Mouse (Mus musculus): ENCODE results near the gene Sept14. TPM values are rescaled to one million over a fixed set of nuclear protein-coding genes. Genes with fewer than 3 reads are reported as not detected.
A peak's percentile ranks its signal among the peaks of the same experiment; 100 is the strongest.
"Not testable (repeated sequence)": the region's sequence is repeated elsewhere in the genome, so short reads cannot be mapped to it uniquely, and the experiment has no call there.

Sept14 gene
- total RNA-seq (2021): not detected
- long read RNA-seq, experiment 1: 0 reads
- long read RNA-seq, experiment 2: 0 reads

DNA sequence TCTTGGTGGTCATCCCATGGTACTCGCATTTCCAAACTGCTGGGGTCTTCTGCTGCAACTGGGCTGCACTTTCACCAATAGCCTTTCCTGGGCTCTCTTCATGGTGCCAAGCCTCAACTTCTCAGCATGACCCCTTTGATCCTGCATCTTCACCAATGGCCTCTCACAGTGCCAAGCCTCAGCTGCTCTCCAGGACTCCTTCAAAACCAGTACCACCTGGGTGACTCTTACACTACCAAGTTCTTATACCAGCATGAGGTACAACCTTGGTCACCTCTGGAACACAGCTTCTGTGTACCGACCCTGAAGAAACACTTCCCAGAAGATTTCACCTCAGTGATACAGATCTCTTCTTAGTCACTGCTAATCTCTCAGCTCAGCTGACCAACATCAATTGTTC lies at the start of gene Sept14:
Gene Sept14 (minus strand): TSS at position 101 of the 400 bp plus-strand sequence.
- no peak for DNase-seq (ENCODE audit: low spot score)

- no peak for DNase-seq (ENCODE audit: low spot score)
Measured at GRCm38 (mm10) chr5:129756886-129757285, 48.6 kb upstream of the Sept14 start.

GRCm38 (mm10) chr5:129744050-129744449 lies 35.7 kb upstream of the Sept14 start:
- no peak for DNase-seq (ENCODE audit: low spot score)

DNA sequence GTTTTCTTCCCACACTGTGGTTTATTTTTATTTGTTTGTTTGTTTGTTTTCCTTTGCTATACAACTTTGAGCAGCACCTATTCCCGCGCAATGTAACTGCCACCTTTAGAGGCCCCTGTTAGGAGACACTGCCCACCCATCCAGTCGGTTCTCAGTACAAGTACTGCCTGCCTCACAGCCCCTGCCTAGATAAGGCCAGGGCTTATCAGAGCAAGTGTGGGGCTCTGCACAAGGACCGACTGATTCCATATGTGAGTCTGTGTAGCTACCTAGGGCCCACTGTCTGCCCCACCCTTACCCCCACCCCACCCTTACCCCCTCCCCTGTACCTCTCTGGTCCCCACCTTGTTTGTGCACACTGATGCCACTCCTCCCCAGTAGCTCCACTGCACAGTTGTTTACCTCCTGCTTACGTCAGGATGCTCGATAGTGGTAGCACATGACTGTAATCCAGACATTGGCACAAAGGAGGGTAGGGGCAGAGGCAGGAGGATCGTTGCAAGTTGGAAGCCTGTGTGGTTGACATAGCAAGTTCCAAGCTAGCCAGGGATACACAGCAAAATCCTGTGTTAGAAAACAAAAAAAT lies 34.7 kb upstream of the Sept14 start:
- DNase-seq (ENCODE audit: low spot score): no peak

GRCm38 (mm10) chr5:129740976-129741375 lies 32.7 kb upstream of the Sept14 start:
- DNase-seq (ENCODE audit: low spot score): no peak

- DNase-seq (ENCODE audit: low spot score): peak; percentile 77
Measured at GRCm38 (mm10) chr5:129731021-129731420, 22.7 kb upstream of the Sept14 start.

DNA sequence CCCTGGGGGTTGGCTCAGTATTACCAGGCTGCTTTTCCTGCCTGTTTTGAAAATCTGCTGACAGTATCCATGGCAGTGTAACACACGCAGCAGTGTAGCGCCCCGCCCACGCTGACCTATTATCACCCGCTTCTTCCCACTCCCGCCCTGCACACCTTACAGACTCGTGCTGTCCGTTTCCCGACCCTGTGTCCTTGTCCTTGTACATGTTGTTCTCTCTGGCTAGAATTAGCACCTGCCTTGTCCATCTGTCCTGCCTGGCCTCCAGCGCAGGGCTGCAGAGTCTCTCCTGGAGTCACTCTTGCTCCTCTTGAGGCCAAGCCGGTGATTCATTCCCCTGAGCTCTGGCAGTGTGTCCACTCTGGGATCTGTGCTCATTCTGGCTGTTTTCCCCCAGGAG lies 22.0 kb upstream of the Sept14 start:
- peak; percentile 81 for DNase-seq (ENCODE audit: low spot score)

DNA sequence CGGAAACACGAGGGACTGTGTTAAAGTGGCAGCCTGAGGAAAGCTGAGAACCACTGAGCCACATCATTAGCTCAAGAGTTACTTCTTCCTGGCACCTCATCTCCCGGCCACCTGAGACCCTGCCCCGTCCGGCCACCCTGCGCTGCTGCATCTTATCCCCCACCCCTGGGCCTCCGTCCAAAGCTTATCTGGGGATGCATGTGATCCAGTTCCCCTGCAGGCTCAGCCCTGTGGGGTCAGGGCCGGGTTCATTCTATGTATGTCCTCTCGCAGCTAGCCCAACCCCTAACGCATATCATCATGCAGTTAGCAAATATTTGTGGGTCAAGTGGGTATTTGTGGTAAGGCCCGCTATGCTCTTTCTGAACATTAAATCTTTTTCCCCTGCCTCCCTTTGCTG lies 21.0 kb upstream of the Sept14 start:
- DNase-seq (ENCODE audit: low spot score): peak; percentile 56

GRCm38 (mm10) chr5:129726784-129727183 lies 18.5 kb upstream of the Sept14 start:
- DNase-seq (ENCODE audit: low spot score): no peak

- DNase-seq (ENCODE audit: low spot score): no peak
Measured at GRCm38 (mm10) chr5:129725774-129726392, 17.6 kb upstream of the Sept14 start.

GRCm38 (mm10) chr5:129724834-129725773 lies 16.8 kb upstream of the Sept14 start, which contains the start of gene Nipsnap2:
TSS of gene Nipsnap2 (plus strand) at chr5:129725063.
- DNase-seq (ENCODE audit: low spot score): peak; percentile 92

DNA sequence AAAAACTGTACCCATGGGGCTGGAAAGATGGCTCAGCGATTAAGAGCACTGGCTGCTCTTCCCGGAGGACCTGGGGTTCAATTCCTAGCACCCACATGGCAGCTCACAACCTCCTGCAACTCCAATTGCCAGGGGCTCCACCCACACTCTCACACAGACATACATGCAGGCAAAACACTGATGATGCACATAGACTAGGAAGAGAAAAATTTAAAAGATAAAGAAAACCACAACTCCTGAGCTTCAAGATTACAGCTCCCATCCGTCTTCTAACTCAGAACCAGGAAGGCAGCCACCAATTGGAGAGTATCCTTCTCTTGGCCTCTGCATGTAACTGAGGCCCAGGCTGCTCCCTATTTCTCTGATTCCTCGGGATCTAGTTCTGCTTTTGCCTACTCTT lies 16.0 kb upstream of the Sept14 start:
- DNase-seq (ENCODE audit: low spot score): no peak

GRCm38 (mm10) chr5:129720176-129720575 lies 11.9 kb upstream of the Sept14 start:
- no peak for DNase-seq (ENCODE audit: low spot score)

- DNase-seq (ENCODE audit: low spot score): no peak
Measured at GRCm38 (mm10) chr5:129717016-129717415, 8.7 kb upstream of the Sept14 start.

DNA sequence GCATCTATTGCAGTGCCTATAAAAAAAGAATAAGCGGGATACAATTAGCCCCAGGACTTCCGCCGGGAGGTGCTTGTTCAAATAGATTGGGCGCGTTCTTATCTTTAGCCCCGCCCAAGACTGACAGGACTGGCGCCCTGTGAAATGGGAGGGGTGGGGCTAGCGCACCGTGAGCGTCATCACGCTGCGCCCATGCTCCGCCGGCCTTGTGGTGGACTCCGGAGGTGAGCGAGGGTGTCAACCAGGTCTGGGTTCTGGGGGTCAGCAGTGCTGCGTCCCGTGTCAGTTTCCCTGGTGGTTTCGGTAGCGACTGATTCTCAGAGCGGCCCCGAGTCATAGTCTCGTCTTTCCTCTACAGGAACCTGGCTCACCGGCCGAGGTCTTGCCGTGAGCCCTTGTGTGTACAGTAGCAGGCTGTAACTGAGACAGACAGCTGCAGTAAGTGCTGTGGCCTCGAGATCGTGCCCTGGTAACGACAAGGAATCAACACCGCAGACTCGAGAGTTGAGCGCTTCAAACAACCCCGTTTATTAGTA lies 7.1 kb upstream of the Sept14 start, which contains the start of gene Mrps17:
Gene Mrps17 (plus strand): TSS at position 172 of the 536 bp plus-strand sequence.
- DNase-seq (ENCODE audit: low spot score): peak; percentile 94

- DNase-seq (ENCODE audit: low spot score): no peak
Measured at GRCm38 (mm10) chr5:129703368-129703767, 4.9 kb downstream of the Sept14 start.

GRCm38 (mm10) chr5:129701706-129702105 lies 6.6 kb downstream of the Sept14 start:
- DNase-seq (ENCODE audit: low spot score): no peak

DNA sequence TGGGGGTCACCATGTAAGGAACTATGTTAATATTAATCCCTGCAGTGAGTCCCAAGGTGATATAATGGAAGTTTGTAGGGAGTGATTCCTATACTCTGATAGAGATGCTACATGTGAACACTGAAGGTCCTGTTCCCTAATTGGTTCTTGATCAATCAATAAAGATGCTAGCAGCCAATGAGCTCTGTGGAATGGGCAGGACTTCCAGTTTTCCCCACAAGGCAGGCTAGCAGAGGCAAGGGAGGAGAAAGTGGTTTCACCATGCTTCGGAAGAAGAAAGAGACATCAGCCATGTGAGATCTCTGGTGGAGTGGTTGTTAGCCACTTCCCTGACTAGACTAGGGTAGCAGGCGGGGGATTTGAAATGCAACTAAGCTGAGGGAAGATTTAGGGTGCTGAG lies 7.8 kb downstream of the Sept14 start:
- DNase-seq (ENCODE audit: low spot score): no peak

GRCm38 (mm10) chr5:129690528-129690927 lies 17.8 kb downstream of the Sept14 start:
- DNase-seq (ENCODE audit: low spot score): no peak

GRCm38 (mm10) chr5:129687621-129688020 lies 20.7 kb downstream of the Sept14 start:
- DNase-seq (ENCODE audit: low spot score): no peak

- not testable (repeated sequence) for DNase-seq (ENCODE audit: low spot score)
Measured at GRCm38 (mm10) chr5:129685141-129685540, 23.2 kb downstream of the Sept14 start.

DNA sequence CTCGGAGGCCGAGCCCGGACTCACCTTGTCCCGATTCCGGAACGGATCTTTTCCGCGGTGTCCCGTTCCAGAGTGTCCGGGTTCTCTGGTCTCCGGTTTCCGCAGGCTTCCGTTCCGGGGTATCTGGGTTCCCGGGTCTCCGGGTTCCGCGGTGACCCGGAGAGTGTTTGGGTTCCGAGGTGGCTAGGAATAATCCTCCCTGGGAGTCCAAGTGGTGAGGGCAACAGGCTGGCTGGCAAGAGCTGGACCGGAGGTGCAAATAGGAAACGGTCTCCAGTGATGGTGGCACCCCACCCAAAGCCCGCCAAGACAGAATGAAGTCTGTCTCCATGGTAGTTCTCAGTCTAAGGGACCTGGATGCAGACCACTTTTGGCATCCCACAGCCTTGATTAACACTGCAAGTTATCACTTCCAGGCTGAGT lies 38.3 kb downstream of the Sept14 start, which contains the start of gene Zfp11:
Gene Zfp11 (minus strand): TSS at position 64 of the 423 bp plus-strand sequence.
- DNase-seq (ENCODE audit: low spot score): peak; percentile 75
